Mouse (Mus musculus): ENCODE data around the gene Aga.

DNA sequence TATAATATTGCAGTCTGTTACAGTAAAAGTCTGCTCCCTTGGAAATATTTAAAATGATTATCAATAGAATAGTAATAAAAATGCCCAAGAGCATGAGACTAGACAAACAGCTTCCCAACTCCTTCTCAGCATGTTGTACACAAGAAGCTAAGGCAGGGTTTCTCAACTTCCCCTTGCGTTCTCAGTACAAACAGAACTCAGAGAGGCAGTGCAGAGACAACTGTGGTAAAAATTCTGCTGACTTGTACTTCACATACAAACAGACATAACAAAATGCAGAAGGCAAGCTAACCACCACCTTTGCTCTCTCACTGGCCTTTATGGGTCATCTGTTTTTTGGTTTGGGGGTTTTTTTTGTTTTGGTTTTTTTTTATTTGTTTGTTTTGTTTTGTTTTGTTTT, 15.3 kb upstream of the Aga start:
- no peak for TF ChIP-seq POLR2A (IDR thresholded peaks at IDR 0.05; ENCODE audit: low read depth, low read length)
- TF ChIP-seq CTCF (IDR thresholded peaks at IDR 0.05; ENCODE audit: borderline replicate concordance, insufficient read depth, low read length): no peak

Data from embryonic fibroblast, embryonic 13.5 days (primary cell).